Mouse (Mus musculus) urinary bladder, postnatal 25 days (tissue): ENCODE results near the gene Nasp.

ENCODE experiments used
- DNase-seq: peaks from one replicate; pipeline ENCODE4 v3.0.0; 2022; ENCODE audit warnings: low spot score

The Nasp gene

DNA sequence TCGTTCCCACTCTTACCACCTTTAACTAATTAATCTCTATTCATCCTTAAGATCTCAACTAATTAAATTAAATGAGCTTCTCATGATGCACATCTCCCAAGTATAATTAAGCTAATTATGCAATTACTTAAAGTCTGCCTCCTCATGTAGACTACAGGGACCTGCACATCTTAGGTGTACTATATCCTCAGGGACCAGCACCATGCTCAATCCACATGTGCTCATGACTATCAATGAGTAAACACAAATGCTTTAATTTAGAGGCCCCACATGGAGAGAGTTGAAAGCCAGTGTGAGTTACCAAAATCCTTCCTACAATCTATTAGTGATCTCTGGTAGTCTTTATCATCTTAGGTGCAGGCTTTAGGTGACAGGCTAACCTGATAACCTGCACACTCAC lies 7.5 kb upstream of the Nasp start:
- no peak for DNase-seq

DNA sequence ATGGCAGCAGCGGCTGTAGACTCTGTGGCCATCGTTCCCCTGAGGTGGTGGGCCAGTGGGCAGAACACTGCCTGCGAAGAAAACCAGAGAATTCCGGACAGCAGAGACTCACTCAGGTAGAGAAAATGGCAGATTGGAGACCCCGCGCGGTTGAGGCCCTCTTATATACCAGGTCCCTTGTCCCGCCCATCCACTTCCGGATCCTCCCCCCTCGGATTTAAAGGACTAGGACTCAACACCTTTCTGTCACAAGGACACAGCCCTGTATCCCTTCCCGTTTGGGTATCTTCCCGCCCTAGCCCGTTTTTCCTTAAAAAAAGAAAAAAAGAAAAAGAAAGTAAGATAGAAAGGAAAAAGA lies 403 bp downstream of the Nasp start:
- peak; percentile 87 for DNase-seq

DNA sequence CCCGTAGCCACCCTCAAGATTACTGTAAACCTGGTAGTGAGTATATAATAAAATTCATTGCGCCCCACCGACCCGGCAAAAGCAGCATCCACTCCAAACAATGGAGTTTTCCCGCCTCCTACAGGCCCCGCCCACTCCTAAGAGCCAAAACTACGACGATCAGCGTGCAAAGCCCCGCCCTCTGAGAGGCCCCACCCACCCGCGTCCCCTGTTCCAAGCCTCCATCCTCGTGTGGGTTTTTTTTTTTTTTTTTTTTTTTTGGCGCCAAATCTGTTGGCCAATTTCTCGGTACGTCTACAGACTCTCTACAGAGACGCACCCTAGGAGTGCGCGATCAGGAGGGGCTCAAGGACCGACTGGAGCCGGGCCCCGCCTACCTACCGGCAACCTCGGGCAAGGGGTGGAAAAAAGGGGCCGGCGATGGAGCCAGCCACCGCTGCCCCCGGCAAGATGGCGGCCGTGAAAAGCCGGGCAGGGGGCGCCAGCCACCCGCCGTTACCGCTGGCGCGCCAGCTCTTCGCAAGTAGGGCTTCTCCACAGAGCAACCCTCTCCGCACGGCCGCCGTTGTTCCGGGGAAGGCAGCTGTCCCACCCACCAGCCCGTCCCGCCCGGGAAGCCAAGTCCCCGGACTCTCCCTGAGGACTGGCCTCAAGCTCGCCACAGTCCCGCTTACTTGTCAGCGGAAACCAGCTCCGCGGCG lies 933 bp downstream of the Nasp start:
- DNase-seq, result peak; percentile 68

DNA sequence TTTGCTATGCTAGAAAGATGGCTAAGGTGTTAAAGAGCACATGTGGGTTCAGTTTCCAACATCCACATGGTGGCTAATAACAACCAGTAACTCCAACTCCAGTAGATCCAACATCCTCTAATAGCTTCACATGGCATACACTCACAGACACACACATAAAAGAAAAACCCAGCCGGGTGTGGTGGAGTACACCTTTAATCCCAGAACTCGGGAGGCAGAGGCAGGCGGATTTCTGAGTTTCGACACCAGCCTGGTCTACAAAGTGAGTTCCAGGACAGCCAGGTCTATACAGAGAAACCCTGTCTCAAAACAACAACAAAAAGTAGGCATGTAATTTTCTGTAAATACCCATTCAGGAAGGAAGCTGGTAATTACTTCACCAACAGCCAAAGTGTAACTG lies 2.9 kb downstream of the Nasp start:
- no peak for DNase-seq

DNA sequence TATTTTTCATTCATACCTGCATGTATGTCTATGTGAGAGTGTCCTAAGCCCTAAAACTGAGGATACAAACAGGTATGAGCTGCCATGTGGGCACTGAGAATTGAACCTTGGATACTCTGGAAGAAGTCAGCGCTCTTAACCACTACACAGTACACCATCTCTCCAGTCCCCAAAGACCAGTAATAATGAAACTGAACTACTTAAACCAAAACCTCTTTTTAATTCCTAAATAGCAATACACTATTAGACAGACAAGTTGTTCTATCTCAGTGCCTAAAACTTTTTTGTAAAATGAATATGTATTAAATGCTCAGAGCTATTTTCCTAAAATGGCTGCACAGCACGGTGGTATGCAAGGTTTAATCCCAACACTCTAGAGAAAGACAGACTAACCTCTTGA lies 12.5 kb downstream of the Nasp start:
- DNase-seq, result no peak

DNA sequence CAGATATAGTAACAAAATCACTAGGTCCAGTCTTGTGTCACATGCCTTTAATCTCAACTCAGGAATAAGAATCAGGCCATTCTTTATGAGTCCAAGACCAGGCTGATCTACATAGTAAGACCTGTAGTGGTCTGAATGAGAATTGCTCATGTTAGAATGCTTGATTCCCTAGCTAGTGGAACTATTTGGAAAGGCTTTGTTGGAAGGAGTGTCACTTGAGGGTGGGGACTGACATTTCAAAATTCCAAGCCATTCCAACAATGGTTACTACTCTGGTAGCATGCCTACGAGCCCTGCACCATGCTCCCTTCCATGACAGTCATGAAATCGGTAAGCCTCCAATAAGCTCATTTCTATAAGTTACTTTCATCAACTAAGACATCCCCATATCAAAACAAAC lies 15.1 kb downstream of the Nasp start:
- DNase-seq, result no peak

DNA sequence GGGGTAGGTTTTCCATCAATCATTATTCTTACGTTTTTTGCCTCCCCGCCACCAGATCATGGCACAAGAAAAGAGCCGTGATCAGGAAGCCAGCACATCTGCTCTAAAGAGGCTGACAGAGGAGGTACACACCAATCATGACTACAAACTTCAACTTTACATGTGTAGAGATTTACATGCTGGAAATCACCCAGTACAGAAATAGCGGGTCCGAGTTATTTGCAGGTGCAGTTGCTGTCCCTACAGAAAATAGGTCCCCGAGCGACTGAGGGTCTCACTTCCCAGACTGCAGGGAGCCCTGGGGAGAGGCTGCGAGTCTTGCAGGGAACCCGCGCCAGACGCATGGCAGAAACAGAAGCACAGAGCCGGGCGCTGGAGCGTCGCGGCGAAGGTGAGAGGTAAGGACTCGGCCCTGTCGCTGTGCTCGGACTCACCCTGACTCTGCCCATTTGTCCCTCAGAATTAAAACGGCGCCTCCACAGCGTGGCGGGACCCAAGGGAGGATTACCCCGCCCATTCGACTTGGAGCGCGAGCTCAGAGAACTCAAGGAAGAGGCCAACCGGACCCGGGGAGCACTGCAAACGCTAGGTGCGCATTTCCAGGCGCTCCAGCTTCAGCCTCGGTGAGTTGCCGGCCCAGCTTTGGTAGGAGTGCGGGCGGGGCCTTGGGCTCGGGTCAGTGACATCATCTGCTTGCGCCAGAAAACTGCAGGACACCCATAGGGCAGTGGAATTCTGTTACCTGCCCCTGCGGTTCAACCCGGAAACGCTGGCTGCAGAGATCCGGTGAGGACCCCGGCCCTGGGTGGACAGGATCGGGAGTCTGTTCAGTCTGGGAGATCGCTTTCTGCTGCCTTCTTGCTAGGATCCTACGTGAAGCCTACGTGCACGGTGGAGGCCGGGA lies 30.5 kb downstream of the Nasp start:
- peak; percentile 80 for DNase-seq

DNA sequence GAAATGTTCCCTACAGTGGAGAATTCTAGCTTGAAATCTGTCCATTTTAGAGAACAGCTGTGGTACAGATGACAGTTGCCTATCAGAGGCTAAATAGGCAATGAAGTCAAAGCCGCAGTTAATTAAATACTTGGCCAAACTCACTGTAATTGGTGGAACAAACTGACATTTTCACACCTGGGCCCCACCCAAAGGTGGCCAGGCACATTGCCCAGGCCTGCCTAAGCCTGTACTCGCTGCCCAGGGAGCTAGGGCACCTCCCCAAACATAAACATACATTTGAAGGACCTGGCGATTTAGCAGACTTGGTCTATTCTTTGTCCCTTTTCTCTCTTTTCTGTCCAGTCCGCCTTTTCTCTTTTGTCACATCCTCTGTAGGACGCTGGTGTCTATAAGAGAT lies 31.4 kb downstream of the Nasp start, which contains the start of gene Ccdc17:
Gene Ccdc17, plus strand, starts transcription at position 276 of the 400 bp plus-strand sequence.
- no peak for DNase-seq

DNA sequence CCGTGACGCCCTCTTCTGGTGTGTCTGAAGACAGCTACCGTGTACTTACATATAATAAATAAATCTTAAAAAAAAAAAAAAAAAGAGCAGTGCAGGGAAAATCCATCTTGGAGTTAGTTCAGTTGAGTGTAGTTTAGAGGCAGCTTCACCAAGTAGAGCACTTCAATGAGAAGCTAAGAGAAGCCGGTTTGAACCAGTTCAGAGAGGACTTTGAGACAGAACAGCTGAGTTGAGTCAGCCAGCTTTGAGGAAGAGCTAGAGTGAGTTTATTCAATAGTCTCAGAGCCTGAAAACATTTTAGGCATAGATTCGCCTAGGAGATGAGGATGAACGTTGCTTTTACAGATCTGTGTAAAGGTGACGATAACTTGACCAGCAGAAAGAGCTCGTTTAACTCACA lies 31.9 kb downstream of the Nasp start:
- DNase-seq, result no peak

DNA sequence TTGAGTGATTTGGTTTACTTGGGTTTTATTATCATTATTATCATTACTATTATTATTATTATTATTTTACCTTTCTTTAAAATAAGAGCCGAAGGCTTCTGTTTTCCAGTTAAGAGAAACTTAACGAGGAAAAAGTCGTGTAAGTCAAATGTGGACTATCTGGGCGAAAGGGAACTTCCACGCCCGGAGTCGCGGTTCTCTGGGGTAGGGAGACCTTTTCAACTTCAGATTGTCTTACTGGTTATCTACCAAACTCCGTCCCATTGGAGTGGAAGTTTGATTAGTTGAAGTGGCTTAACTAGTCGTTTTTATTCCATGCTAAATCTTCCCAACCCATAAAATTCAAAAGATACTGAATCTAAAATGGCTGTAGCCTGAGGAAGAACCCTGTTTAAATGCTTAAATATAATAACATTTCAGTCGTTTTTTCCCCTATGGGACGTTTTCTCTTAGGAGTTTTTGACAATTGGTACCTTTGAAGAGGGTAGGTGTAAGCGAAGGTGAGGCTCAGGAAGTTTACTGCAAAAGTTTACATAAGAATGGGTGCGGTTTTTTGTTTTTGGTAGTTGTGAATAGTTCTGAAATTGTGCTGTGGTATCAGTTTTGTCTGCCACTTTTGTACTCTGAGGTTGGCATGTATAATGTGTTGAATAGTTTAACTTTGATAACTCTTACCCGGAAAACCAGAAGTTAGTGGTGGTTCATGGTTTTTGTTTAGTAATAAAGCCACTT lies 69.4 kb downstream of the Nasp start:
- no peak for DNase-seq

DNA sequence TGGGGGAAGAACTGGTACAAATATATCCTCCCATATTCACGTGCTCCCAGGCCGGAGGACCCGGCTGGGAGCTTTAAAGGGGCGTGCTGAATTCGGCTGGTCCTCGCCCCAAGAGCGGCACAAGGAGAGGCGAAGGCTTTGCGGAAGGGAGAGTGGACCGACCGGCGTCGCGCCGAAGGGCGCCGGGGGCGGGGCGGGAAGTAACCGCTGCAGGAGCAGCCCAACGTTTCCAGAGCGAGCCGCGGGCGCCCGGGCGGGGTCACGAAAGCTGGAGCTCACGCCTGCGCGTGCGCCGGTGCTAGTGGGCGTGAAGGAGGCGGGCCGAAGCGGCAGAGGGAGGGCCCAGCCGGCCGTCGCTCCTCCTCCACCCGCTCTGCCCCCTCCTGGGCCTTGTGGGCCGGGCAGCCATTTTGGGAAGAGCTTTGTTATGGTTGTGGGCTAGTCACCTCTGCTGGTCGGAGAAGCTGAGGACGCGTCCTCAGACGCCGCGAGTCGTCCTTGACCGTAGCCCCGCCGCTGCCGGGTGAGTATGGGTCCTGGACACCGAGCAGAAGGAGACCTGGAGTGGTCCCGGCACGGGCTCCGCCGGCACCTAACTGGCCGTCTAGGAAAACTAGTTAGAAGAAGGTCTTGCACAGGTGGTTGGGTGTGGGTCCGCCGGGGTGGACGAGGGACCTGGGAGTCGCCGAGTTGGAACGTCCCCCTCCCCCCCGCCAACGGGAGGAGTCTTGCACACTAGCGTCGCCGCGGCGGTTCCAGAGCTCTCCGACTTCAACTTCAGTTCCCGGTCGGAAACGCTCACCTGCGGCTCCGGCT lies 70.2 kb downstream of the Nasp start, which contains the start of gene Gpbp1l1:
Gene Gpbp1l1, plus strand, starts transcription at position 353 of the 816 bp plus-strand sequence.
- peak; percentile 97 for DNase-seq

DNA sequence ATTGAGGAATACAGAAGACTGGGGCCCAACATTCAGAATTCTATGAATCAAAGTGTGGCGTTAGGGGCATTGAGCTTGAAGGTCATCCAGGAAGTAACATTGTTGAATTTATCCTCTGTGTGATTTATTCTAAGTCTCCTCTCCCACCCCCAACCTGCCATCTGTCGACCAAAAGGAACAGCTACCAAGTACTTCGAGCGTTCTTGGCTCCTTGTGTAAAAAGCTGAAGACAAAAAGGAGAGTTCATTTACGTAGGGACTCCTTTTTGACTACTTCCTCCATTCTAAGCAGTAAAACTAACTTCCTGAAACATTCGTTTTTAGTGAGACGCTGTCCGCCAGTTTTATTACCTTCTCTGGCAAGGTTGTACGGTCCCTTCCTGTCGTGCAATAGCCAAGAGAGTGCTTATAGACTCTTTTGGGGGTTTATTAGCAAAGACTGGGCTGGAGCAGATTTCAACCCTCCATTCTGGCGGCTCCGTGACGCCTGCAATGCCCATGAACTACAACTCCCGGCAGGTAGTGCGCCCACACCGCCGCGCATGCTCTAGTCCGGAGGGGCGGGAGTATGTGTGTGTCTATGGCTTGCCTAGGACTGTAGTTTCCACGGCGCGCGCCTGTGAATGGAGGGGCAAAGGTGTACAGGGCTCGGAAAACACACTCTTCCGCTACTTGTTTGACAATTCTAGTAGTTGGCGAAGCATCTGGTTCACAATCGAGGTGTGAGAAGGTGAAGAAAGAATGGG lies 71.0 kb downstream of the Nasp start:
- DNase-seq, result peak; percentile 89

DNA sequence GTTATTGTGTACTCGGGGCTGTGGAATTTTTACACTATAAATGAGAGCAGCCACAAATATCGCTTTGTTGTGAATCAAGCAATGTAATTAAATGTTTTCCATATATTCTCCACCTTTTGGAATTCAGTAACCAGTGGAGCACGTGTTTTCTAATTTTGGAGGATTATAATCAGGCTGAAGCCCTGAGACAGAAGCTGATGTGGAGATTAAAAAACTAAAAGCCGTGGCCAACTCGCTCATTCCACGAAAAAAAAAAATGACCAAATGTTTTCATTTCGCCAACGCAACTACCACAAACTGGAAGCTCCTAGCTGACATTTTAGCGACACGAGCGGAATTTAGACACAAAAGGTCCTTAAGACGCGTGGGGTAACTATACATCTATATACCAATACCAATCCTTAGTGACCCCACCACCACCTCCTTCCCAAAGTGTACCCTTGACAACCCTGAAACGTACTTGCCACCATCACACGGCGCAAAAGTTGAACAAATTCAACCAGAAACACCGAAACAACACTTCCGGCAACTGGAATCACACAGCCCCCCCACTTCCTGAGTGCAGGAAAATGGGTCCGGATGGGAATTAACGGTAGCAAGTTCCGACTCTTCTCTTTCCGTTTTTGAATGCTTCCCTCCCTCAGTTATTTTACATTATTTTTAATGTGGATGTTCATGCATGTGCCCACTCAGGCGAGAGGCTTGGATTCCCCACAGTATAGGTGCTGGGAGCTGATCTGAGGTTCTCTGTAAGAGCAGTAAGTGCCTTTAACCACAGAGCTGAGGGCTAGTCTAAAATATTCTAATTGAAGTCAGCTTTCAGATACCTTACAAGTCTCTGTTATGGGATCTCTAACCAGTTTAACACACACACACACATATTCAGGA lies 72.1 kb downstream of the Nasp start, which contains the start of gene Tmem69:
Gene Tmem69, minus strand, starts transcription at position 524 of the 888 bp plus-strand sequence.
- peak; percentile 74 for DNase-seq

DNA sequence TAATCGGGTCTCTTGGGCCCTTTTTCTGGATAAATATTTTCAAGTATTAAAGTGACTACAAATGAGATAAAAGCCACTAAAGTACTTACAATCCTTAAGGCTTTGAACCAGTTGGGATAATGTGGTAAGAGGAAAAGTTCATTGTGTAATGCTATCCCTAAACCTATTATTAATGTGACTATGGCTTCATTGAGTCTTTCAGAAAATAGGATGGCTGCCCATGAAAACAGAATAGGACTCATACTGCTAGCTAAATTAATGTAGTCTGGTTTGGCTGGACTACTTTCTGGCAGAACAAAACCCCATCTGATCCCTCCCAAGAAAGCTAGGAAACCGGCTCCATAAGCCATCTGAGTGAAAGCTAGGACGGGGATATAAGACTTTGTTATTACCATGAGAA lies 74.7 kb downstream of the Nasp start:
- no peak for DNase-seq
